ENCODE assay signal across 20 mouse cellular contexts in genomic region chr9:106293569-106294156, GRCm38 (mm10). TPM values are rescaled to one million over a fixed set of nuclear protein-coding genes. Genes with fewer than 3 reads are reported as not detected.
DNase-seq lines count a peak whose midpoint lies in the region; TF ChIP-seq lines count a peak whose summit lies in the region.
"Had no signal": no experiment of that assay in that cellular context is flagged by ENCODE, and none has a peak within 500 bp of the region (broad histone marks: within the 10 kb centered on the region; RNA-seq: fewer than 3 reads in every experiment).

No protein-coding gene starts in this region.

- H3K4me3 ChIP-seq in gastrocnemius, adult 2 months, result no peak overlapping the region
- no peak overlapping the region for H3K4me3 ChIP-seq in left cerebral cortex, adult 2 months
- H3K4me3 ChIP-seq: forebrain, embryonic 12.5 days; liver, embryonic 12.5 days; megakaryocyte, embryonic 14.5 days; midbrain, embryonic 15.5 days; stomach, embryonic 15.5 days had no signal

- no peak overlapping the region for H3K27ac ChIP-seq in gastrocnemius, adult 2 months
- H3K27ac ChIP-seq in left cerebral cortex, adult 2 months, result peak overlapping the region; percentile 98
- H3K27ac ChIP-seq: forebrain, embryonic 12.5 days; kidney, postnatal 0 days; liver, embryonic 12.5 days; midbrain, embryonic 15.5 days; stomach, embryonic 15.5 days had no signal

- intact Hi-C loops in gastrocnemius, adult 2 months (cut with DNase I), result no loop called here
- intact Hi-C loops in left cerebral cortex, adult 2 months (cut with DNase I), result no loop called here
- intact Hi-C loops in left cerebral cortex, postnatal 4 days (cut with DNase I), result no loop called here

- TF ChIP-seq CTCF in gastrocnemius, adult 2 months (IDR thresholded peaks at IDR 0.05), result no peak
- no peak for TF ChIP-seq CTCF in left cerebral cortex, adult 2 months (IDR thresholded peaks at IDR 0.05)

- DNase-seq in gastrocnemius, adult 2 months, result peak; percentile 12
- no peak for DNase-seq in gastrocnemius, postnatal 4 days (ENCODE audit: low spot score in 2 of 2)
- DNase-seq in left cerebral cortex, adult 2 months (ENCODE audit: extremely low spot score in 1 of 2, low spot score in 2 of 2), result peak in 1 of 2 experiments; percentile 20
- no peak for DNase-seq in left cerebral cortex, postnatal 4 days
- DNase-seq in right cerebral cortex, adult 2 months (ENCODE audit: low spot score in 2 of 2), result peak; percentile 56 to 66
- DNase-seq in right cerebral cortex, postnatal 14 days, result no peak
- no peak for DNase-seq in spleen, postnatal 14 days (ENCODE audit: low spot score in 2 of 2)
- DNase-seq: adrenal gland, postnatal 25 days; B cell, adult 2 months; cerebellum, adult 11-12 months; cerebellum, postnatal 14 days; kidney, adult 18-20 months; lung, adult 2 months; thymus, adult 2 months had no signal

RNA-seq across cellular contexts. Expression of gene Poc1a, which starts 12.8 kb away (rescaled TPM):
- total RNA-seq in gastrocnemius, adult 2 months (2021), result 1 to 10 TPM; 1.4 to 2.1 TPM
- 1 to 10 TPM; 5.4 to 5.8 TPM for total RNA-seq in gastrocnemius, postnatal 4 days (2021)
- 10 to 100 TPM; 18.6 to 19.6 TPM for total RNA-seq in left cerebral cortex, adult 2 months (2021)
- 10 to 100 TPM; 11.0 to 11.9 TPM for total RNA-seq in left cerebral cortex, postnatal 4 days (2021)

RNA-seq across cellular contexts. Expression of gene Alas1, which starts 45.2 kb away (rescaled TPM):
- 100 to 1,000 TPM; 209 to 290 TPM for total RNA-seq in gastrocnemius, adult 2 months (2021)
- 100 to 1,000 TPM; 127 to 159 TPM for total RNA-seq in gastrocnemius, postnatal 4 days (2021)
- 100 to 1,000 TPM; 138 to 140 TPM for total RNA-seq in left cerebral cortex, adult 2 months (2021)
- total RNA-seq in left cerebral cortex, postnatal 4 days (2021), result 10 to 100 TPM; 97.5 to 99.8 TPM

Comparison
In these comparisons a context has a peak if more than half of its experiments do, and no peak if none do; other contexts are left out.
1. DNase-seq: peak in gastrocnemius, adult 2 months (single experiment) and right cerebral cortex, adult 2 months (2 of 2); none in gastrocnemius, postnatal 4 days (0 of 2), left cerebral cortex, postnatal 4 days (single experiment), right cerebral cortex, postnatal 14 days (single experiment) and spleen, postnatal 14 days (0 of 2).